Mouse (Mus musculus): ENCODE data around the gene Ifna14.
"Not testable (repeated sequence)": the region's sequence is repeated elsewhere in the genome, so short reads cannot be mapped to it uniquely, and the experiment has no call there.

Gene Ifna14

GRCm38 (mm10) chr4:88571698-88572097 is at the start of gene Ifna14:
Gene Ifna14 (minus strand): TSS chr4:88571798.
- DNase-seq: no peak

GRCm38 (mm10) chr4:88603276-88603675 is 31.7 kb upstream of the Ifna14 start, which contains the start of gene Ifna12:
Gene Ifna12 (minus strand): TSS chr4:88603376.
- no peak for DNase-seq

GRCm38 (mm10) chr4:88592285-88592684 is 20.7 kb upstream of the Ifna14 start, which contains the start of gene Ifna9:
Gene Ifna9 (minus strand): TSS chr4:88592385.
- DNase-seq: no peak

GRCm38 (mm10) chr4:88561791-88562190 is 9.8 kb downstream of the Ifna14 start:
- peak; percentile 53 for DNase-seq

- DNase-seq: not testable (repeated sequence)
These were observed 13.5 kb downstream of the Ifna14 start, which contains the start of gene Ifna15 for GRCm38 (mm10) chr4:88558145-88558544. Gene Ifna15 (minus strand): TSS chr4:88558245.

GRCm38 (mm10) chr4:88550161-88550945 is 21.2 kb downstream of the Ifna14 start:
- peak; percentile 36 for DNase-seq

GRCm38 (mm10) chr4:88547986-88548385 is 23.6 kb downstream of the Ifna14 start:
- peak; percentile 15 for DNase-seq

GRCm38 (mm10) chr4:88543649-88544234 is 27.9 kb downstream of the Ifna14 start:
- DNase-seq: no peak

GRCm38 (mm10) chr4:88537328-88537727 is 34.3 kb downstream of the Ifna14 start:
- DNase-seq: no peak

GRCm38 (mm10) chr4:88536640-88537039 is 35.0 kb downstream of the Ifna14 start:
- no peak for DNase-seq

GRCm38 (mm10) chr4:88535742-88536141 is 35.9 kb downstream of the Ifna14 start:
- DNase-seq: no peak

GRCm38 (mm10) chr4:88534903-88535302 is 36.7 kb downstream of the Ifna14 start:
- DNase-seq: no peak

GRCm38 (mm10) chr4:88533499-88533898 is 38.1 kb downstream of the Ifna14 start:
- no peak for DNase-seq

- DNase-seq: no peak
These were observed 40.7 kb downstream of the Ifna14 start for GRCm38 (mm10) chr4:88530892-88531291.

- no peak for DNase-seq
These were observed 41.3 kb downstream of the Ifna14 start for GRCm38 (mm10) chr4:88530271-88530670.

GRCm38 (mm10) chr4:88526379-88527049 is 45.1 kb downstream of the Ifna14 start:
- no peak for DNase-seq

GRCm38 (mm10) chr4:88525393-88525792 is 46.2 kb downstream of the Ifna14 start:
- no peak for DNase-seq

GRCm38 (mm10) chr4:88523241-88523640 is 48.4 kb downstream of the Ifna14 start:
- no peak for DNase-seq

- DNase-seq: no peak
These were observed 48.9 kb downstream of the Ifna14 start, which contains the start of gene Ifnb1 for GRCm38 (mm10) chr4:88522674-88523073. Gene Ifnb1 (minus strand): TSS chr4:88522774.

Data from cerebellum, adult 11 months (tissue).